Mouse (Mus musculus) heart, adult 8-10 months (tissue): ENCODE results near the gene A030005K14Rik. TPM values are rescaled to one million over a fixed set of nuclear protein-coding genes. Genes with fewer than 3 reads are reported as not detected.

Experiments
- DNase-seq: peaks from one replicate; pipeline ENCODE4 v3.0.0; 2022; ENCODE audit warnings: low spot score
- total RNA-seq, 4 experiments: library from RNA; stranded (reverse); gene quantifications; 2 replicates each; pipeline ENCODE4 v1.2.4; 2022

Gene A030005K14Rik
- total RNA-seq, 4 experiments from 2014 or later = not detected

- no peak for DNase-seq
Observed at GRCm38 (mm10) chr1:83036892-83037667, 22.1 kb downstream of the A030005K14Rik start.

DNA sequence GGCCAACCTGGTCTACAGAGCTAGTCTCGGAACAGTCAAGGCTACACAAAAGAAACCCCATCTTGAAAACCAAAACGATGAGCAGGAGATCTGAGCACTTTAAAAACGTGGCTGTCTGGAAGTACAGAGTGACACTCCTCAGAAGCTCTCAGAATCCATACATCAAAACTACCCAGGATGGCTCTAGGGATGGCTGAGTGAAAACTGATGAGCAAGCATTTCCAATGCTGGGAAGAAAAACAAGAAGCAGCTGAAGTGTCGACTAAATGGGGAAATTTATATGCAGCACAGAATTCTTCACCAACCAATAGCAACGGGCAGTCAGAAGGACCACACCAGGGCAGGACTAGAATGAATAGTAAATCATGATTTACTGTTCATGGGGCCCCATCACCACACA lies 24.7 kb downstream of the A030005K14Rik start:
- DNase-seq = no peak

DNA sequence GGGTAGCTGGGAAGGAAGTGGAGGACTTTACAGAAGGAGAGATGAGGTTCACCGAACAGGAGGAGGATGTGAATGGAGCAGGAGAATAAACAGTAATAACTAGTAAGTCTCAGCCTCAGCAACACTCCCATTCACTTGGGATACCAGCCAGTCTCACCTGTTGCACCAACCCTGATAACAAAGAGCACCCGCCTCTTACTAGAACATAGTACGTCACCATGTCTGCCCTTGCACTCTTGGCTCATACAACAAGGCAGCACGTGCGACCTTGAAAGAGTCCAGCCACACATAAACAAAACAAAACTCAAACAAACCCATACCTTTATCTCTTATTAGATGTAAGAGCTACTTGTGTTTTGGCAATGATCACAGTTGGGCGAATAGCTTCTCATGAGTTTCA lies 26.7 kb downstream of the A030005K14Rik start:
- DNase-seq = no peak

DNA sequence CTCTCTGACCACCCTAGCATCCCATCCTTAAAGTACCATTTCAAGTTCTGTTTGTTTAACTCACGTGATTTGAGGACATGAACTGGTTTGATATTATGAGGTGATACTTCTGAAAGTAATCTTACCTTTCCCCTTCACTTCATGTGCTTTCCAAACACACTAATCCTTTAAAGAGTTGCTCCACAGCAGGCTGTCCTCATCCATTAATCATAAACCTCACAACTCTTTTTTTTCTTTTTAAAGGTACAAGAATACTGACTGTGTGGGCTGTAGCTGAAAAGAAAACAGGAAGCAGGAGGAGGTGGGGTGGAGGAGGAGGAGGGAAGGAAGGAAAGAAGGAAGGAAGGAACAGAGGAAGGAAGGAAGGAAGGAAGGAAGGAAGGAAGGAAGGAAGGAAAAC lies 27.2 kb downstream of the A030005K14Rik start:
- DNase-seq = no peak

- no peak for DNase-seq
Observed at GRCm38 (mm10) chr1:83016556-83016955, 42.6 kb downstream of the A030005K14Rik start.

DNA sequence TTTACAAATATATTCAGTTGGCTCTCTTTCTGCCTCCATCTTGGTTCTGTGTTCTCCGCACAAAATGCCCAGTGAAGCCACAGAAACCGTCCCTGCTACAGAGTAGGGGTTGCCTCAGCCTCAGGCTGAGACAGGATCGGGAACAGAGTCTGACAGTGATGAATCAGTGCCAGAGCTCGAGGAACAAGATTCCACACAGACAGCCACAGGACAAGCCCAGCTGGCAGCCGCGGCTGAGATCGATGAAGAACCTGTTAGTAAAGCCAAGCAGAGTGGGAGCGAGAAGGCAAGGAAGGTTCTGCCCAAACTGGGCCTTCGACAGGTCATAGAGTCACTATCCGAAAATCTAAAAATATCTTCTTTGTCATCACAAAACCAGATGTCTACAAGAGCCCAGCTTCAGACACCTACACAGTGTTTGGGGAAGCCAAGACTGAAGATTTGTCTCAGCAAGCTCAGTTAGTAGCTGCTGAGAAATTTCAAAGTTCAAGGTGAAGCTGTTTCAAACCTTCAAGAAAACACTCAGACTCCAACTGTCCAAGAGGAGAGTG lies 43.8 kb downstream of the A030005K14Rik start:
- no peak for DNase-seq

- DNase-seq = no peak
Observed at GRCm38 (mm10) chr1:83014477-83014876, 44.7 kb downstream of the A030005K14Rik start.

Other genes with a start within 250 kb of the A030005K14Rik start
- gene Agfg1, start 219.9 kb downstream of the A030005K14Rik start, total RNA-seq = 10 to 100 TPM; 23.8 to 28.7 (median 26.0) TPM
- gene A030005L19Rik, start 146.1 kb downstream of the A030005K14Rik start, total RNA-seq = not detected
- gene A030014E15Rik, start 134.5 kb downstream of the A030005K14Rik start, total RNA-seq = not detected
- not detected for gene Gm6217, start 128.0 kb downstream of the A030005K14Rik start, total RNA-seq
- gene A030003K21Rik, start 116.0 kb downstream of the A030005K14Rik start, total RNA-seq = not detected
- gene Gm7544, start 103.4 kb downstream of the A030005K14Rik start, total RNA-seq = not detected
- not detected for gene Gm47955, start 99.1 kb downstream of the A030005K14Rik start, total RNA-seq
- not detected for gene Gm47959, start 58.8 kb downstream of the A030005K14Rik start, total RNA-seq
- gene Slc19a3, start 20.9 kb downstream of the A030005K14Rik start, total RNA-seq = under 1 TPM; 0.12 to 0.63 (median 0.37) TPM
- gene Krtap28-10, start 16.9 kb downstream of the A030005K14Rik start, total RNA-seq = not detected
- gene Gm47969, start 14.4 kb downstream of the A030005K14Rik start, total RNA-seq = not detected
- gene Krtap28-13, start 1.6 kb upstream of the A030005K14Rik start, total RNA-seq = not detected
- not detected for gene Ccl20, start 57.4 kb upstream of the A030005K14Rik start, total RNA-seq
- not detected for gene Daw1, start 100.4 kb upstream of the A030005K14Rik start, total RNA-seq